ENCODE assay signal across 8 mouse cellular contexts in the genomic region with DNA sequence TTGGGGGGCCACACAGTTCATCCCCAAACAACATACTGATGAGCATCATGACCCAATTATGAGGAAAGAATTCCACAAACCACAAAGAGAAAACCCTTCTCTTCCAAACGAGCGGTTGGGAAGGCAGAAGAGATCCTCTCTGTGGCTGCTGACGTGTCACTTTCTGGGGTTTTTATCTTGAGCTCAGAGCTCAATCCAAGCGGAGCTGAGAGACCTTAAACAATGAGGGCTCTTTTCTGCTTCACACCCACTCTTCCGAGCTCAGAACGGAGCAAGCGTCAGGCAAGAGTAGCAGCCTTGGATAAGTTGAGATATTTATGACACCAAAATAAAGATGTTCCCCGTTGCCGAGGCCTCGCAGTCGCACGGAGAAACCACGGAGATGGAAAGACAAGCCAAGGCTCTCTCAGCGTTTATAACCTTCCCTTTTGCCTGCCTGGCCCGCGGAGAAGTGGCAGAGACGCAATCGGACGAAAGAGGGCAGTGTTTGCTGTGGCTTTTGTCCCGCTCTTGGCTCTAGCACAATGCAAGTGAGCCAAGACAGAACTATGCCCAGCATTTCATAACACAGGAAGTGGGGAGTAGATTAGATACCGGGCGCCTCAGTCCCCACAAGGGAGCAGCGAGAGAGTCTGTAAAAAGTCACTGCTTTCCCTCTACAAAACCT.
DNase-seq lines count a peak whose midpoint lies in the region; ATAC-seq and TF ChIP-seq lines count a peak whose summit lies in the region.

No protein-coding gene starts in this region.

- 2% methylated on average over 23 of the region's 23 CpGs for WGBS in hindbrain, postnatal 0 days

- H3K27ac ChIP-seq in hindbrain, postnatal 0 days, result peak overlapping the region; percentile 32; the same call in 1 of the 2 replicates

- H3K4me3 ChIP-seq in hindbrain, postnatal 0 days (ENCODE audit: low read length), result peak overlapping the region; percentile 22

- no peaks in the 10 kb centered on the region for H3K9me3 ChIP-seq in hindbrain, postnatal 0 days (ENCODE audit: low read length)

- H3K36me3 ChIP-seq in hindbrain, postnatal 0 days (ENCODE audit: insufficient read depth, low read length), result no peaks in the 10 kb centered on the region

- H3K4me2 ChIP-seq in hindbrain, postnatal 0 days (ENCODE audit: low read depth, low read length), result peak overlapping the region; percentile 56

- peak; percentile 67 for DNase-seq in R1 (ENCODE audit: low read depth, low spot score)
- DNase-seq in cerebellum, postnatal 36 days, result peak; percentile 76 to 80
- peak; percentile 70 to 75 for DNase-seq in gastrocnemius, adult 8-10 months (ENCODE audit: low spot score in 2 of 2)
- peak; percentile 91 for DNase-seq in hindbrain, postnatal 0 days (ENCODE audit: low spot score)
- peak; percentile 81 to 89 for DNase-seq in left cerebral cortex, adult 18-20 months (ENCODE audit: low spot score in 2 of 2)
- peak; percentile 91 to 92 for DNase-seq in lung, postnatal 4 days
- DNase-seq in retina, postnatal 7 days (ENCODE audit: low read depth, low spot score), result peak; percentile 67
- peak; percentile 80 to 86 for DNase-seq in urinary bladder, adult 18-20 months (ENCODE audit: low spot score in 2 of 2)

- peak; percentile 90 for TF ChIP-seq CTCF in hindbrain, postnatal 0 days (IDR thresholded peaks at IDR 0.05; ENCODE audit: low read depth)

- no peaks in the 10 kb centered on the region for H3K27me3 ChIP-seq in hindbrain, postnatal 0 days (ENCODE audit: insufficient read depth, low read length)

- ATAC-seq in hindbrain, postnatal 0 days, result peak; percentile 92

- H3K9ac ChIP-seq in hindbrain, postnatal 0 days (replicated peaks; ENCODE audit: low read length), result peak overlapping the region; percentile 38; the same call in 1 of the 2 replicates

- H3K4me1 ChIP-seq in hindbrain, postnatal 0 days (ENCODE audit: insufficient read depth, low read length), result no peaks in the 10 kb centered on the region

Comparison
In these comparisons a context has a peak if more than half of its experiments do, and no peak if none do; other contexts are left out.
1. Peak in every context shown above with its lines: DNase-seq, ATAC-seq, H3K4me3 ChIP-seq and H3K27ac ChIP-seq.